Mouse (Mus musculus) hindbrain, embryonic 14.5 days (tissue): ENCODE data around the gene Adgrg1. TPM values are rescaled to one million over a fixed set of nuclear protein-coding genes. Genes with fewer than 3 reads are reported as not detected.
A peak's percentile ranks its signal among the peaks of the same experiment; 100 is the strongest.

Experiments
- ATAC-seq: fragments of 200-750 bp; cut with Nextera tagmentation; 2 replicates; pipeline ENCODE4 v1.8.0; 2017; ENCODE audit warnings: moderate number of reproducible peaks, mild to moderate bottlenecking, moderate TSS enrichment, moderate library complexity; ENCODE audit not compliant: low FRiP score
- DNase-seq: peaks from one replicate; pipeline ENCODE4 v3.0.0-alpha.2; 2015; ENCODE audit warnings: low spot score
- H3K27ac ChIP-seq: fragments of 300-500 bp; sonication (generic); 2 replicates; pipeline ENCODE4 v1.5.1; 2014; ENCODE audit warnings: mild to moderate bottlenecking, moderate library complexity
- H3K27me3 ChIP-seq: fragments of 300-500 bp; sonication (generic); 2 replicates; pipeline ENCODE4 v1.6.1; 2014; ENCODE audit warnings: mild to moderate bottlenecking, low read length, mixed read lengths; ENCODE audit not compliant: control insufficient read depth, insufficient read depth
- H3K36me3 ChIP-seq: fragments of 300-500 bp; sonication (generic); replicated peaks from 2 replicates; pipeline ENCODE4 v1.6.1; 2014; ENCODE audit not compliant: control insufficient read depth, insufficient read depth
- H3K4me1 ChIP-seq: fragments of 300-500 bp; sonication (generic); replicated peaks from 2 replicates; pipeline ENCODE4 v1.6.1; 2014; ENCODE audit warnings: antibody characterized with exemption, low read length, mixed read lengths; ENCODE audit not compliant: control insufficient read depth, insufficient read depth
- H3K4me2 ChIP-seq: fragments of 300-500 bp; sonication (generic); replicated peaks from 2 replicates; pipeline ENCODE4 v1.6.1; 2014; ENCODE audit warnings: mild to moderate bottlenecking, moderate library complexity
- H3K4me3 ChIP-seq: fragments of 300-500 bp; sonication (generic); replicated peaks from 2 replicates; pipeline ENCODE4 v1.5.1; 2014; ENCODE audit warnings: mild to moderate bottlenecking, low read length
- H3K9ac ChIP-seq: fragments of 300-500 bp; sonication (generic); 2 replicates; pipeline ENCODE4 v1.6.1; 2014
- H3K9me3 ChIP-seq: fragments of 300-500 bp; sonication (generic); 2 replicates; pipeline ENCODE4 v1.6.1; 2016; ENCODE audit warnings: low read length; ENCODE audit not compliant: control insufficient read depth
- WGBS: fragments of 180-500 bp; shearing (Covaris S2); extraction: QIAGEN DNeasy Blood & Tissue Kit; methylation state at CpG from one replicate; pipeline ENCODE4 v1.1.7; 2014; 5-methylcytosine and 5-hydroxymethylcytosine counted together
- polyA plus RNA-seq: library from polyadenylated mRNA; unstranded; fragments of >200 nt; fragmentation: Nextera tagmentation; extraction: Ambion mirVana; gene quantifications from 2 replicates; pipeline ENCODE4 v1.2.1, GENCODE M21; 2014

Gene Adgrg1
- polyA plus RNA-seq, 1 experiment from 2014 or later = 115 TPM

DNA sequence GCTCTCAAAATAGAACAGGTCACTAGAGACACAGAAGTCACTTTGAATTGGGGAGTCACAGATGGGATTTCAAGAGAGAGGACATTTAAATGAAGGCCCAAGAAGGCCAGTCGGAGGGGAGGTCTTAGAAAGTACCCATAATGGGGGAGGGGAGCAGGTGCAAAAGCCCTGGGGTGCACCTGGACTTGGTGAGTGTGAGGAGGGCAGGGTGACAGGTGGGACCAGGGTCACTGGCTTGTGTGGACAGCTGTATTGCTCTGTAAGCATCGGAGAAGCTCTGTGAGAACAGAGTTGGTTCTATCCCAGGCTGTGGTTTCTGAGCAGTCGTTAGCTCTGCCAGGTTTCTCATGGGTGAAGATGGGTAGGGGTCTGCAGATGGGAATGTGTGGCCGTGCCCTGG is 17.5 kb downstream of the Adgrg1 start:
- Histone ChIP-seq H3K27me3 (no peaks in the 10 kb centered on the region), H3K9me3 (no peaks in the 10 kb centered on the region), H3K9ac (no peak overlapping the region), H3K4me3 (no peak overlapping the region), H3K4me2 (no peak overlapping the region), H3K27ac (peak overlapping the region; percentile 98), H3K4me1 (peaks cover 36% of the 10 kb centered on the region), H3K36me3 (no peaks in the 10 kb centered on the region)
- WGBS = 72% methylated on average over 4 of the region's 4 CpGs
- DNase-seq = no peak
- ATAC-seq = no peak

DNA sequence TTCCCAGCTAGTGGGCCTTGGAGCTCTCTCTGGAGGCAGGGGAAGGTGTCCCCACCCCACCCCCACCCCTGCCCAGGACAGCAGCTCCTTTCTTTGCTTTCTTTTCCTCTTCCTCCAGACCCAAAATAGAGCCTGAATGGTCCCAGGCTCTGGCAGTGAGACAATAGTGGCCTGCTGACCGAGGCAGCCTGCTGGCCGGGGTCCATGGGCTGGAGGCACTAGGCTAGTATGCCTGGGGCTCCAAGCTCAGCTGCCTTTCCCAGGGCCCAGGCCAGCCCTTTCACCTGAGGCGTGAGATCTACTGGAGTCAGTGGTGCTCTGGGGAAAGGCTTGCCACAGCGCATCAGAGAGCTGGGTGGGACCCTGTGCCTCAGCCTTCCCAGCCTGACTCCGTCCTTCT is 18.0 kb downstream of the Adgrg1 start:
- 24% methylated on average over 5 of the region's 5 CpGs for WGBS
- Histone ChIP-seq H3K4me2 (peak overlapping the region; percentile 7; the same call in 1 of the 2 replicates), H3K36me3 (no peaks in the 10 kb centered on the region), H3K4me3 (no peak overlapping the region), H3K27me3 (no peaks in the 10 kb centered on the region), H3K4me1 (peaks cover 37% of the 10 kb centered on the region), H3K9ac (0 out of 2 replicates have a peak overlapping the region, but pooled peaks have one; percentile 21), H3K9me3 (no peaks in the 10 kb centered on the region), H3K27ac (peak overlapping the region; percentile 98)
- DNase-seq (no peak), ATAC-seq (no peak)

DNA sequence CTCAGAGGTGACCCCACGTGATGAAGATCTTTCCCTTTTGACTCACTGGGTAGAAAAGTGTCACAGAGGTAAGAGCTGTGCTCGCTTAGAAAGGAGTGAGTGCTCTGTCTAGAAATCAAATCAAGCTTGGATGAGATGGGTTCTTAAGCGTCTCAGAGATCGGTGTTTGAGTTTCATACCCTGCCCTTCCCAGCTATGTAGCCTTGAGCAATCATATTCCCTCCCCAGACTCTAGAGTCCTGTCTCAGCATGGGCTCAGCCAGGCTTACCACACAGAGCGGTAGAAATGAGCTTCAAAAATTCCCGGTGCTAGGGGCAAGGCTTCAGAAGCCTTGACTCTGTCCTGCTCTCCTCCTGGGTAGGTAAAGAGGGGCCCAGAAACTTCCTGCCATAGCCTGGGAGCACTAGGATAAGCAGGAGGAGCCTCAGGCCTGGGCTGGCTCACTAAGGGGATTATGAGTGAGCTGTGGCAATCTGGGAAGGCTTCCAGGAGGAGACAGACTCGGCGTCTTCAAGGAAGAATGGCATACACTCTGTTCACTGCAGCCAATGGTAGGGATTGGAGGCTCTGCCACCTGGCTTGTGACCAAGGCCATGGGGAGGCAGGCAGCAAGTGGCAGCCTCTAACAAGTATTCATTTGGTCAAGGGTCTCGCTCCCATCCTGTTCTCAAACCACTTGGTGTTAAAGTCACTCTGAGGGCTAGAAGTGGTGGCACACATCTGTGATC is 18.6 kb downstream of the Adgrg1 start:
- peak overlapping the region; percentile 98 for H3K27ac ChIP-seq
- H3K4me3 ChIP-seq = no peak overlapping the region
- peak overlapping the region; percentile 89 for H3K9ac ChIP-seq
- H3K4me2 ChIP-seq = peak overlapping the region; percentile 80
- DNase-seq (no peak), ATAC-seq (no peak)
- 49% methylated on average over 9 of the region's 9 CpGs for WGBS
- H3K9me3 ChIP-seq = no peaks in the 10 kb centered on the region
- no peaks in the 10 kb centered on the region for H3K36me3 ChIP-seq
- H3K4me1 ChIP-seq = peaks cover 44% of the 10 kb centered on the region
- no peaks in the 10 kb centered on the region for H3K27me3 ChIP-seq

DNA sequence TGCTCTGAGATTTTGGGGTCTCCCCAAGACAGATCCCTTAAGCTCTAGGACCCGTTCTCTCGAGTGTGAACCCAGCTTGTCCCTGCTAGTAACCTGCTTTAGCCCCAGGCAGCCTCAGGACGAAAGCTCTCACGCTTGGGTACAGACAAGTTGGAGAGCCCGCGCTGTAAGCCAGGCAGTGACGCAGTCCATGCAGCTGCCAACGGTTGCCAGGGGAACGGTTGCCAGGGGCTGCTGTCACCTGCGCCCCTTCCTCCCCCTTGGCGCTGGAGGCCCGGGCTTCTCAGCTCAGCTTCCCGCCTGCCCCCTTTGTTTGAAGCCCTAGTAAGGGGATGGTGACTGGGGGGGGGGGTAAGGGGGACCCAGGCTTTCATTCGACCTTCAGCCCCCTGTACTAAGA is 19.5 kb downstream of the Adgrg1 start:
- H3K27ac ChIP-seq = peak overlapping the region; percentile 98
- H3K4me2 ChIP-seq = peak overlapping the region; percentile 80
- H3K4me3 ChIP-seq = peak overlapping the region; percentile 49
- peak; percentile 93 for DNase-seq
- H3K9me3 ChIP-seq = no peaks in the 10 kb centered on the region
- under 1% methylated on average over 14 of the region's 14 CpGs for WGBS
- no peaks in the 10 kb centered on the region for H3K36me3 ChIP-seq
- ATAC-seq = peak; percentile 85
- peak overlapping the region; percentile 89 for H3K9ac ChIP-seq
- H3K4me1 ChIP-seq = peaks cover 52% of the 10 kb centered on the region
- no peaks in the 10 kb centered on the region for H3K27me3 ChIP-seq

DNA sequence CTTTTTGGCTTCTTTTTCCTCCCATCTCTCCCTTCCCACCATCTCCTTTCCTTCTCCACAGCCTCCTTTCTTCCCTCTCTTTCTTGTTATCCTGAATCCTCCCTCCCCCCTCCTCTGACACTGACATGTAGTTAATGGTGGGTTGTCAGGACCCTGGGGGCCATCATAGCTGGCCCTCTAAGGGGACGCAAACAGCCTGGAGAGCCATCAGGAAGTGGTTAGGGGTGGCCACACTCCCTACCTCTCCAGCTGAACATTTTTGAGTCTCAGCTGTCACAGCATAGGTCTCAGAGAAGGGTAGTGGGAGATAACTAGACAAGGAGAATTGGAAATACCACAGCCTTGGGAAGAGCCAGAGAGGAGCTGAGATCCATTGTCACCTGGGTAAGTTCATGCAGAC is 20.0 kb downstream of the Adgrg1 start:
- H3K27ac ChIP-seq = peak overlapping the region; percentile 98
- no peaks in the 10 kb centered on the region for H3K36me3 ChIP-seq
- peak overlapping the region; percentile 89 for H3K9ac ChIP-seq
- H3K4me1 ChIP-seq = peaks cover 57% of the 10 kb centered on the region
- H3K4me2 ChIP-seq = peak overlapping the region; percentile 80
- no peaks in the 10 kb centered on the region for H3K9me3 ChIP-seq
- H3K4me3 ChIP-seq = peak overlapping the region; percentile 49
- ATAC-seq (no peak), DNase-seq (no peak)
- WGBS = 4% methylated on average over 1 of the region's 1 CpGs
- no peaks in the 10 kb centered on the region for H3K27me3 ChIP-seq

DNA sequence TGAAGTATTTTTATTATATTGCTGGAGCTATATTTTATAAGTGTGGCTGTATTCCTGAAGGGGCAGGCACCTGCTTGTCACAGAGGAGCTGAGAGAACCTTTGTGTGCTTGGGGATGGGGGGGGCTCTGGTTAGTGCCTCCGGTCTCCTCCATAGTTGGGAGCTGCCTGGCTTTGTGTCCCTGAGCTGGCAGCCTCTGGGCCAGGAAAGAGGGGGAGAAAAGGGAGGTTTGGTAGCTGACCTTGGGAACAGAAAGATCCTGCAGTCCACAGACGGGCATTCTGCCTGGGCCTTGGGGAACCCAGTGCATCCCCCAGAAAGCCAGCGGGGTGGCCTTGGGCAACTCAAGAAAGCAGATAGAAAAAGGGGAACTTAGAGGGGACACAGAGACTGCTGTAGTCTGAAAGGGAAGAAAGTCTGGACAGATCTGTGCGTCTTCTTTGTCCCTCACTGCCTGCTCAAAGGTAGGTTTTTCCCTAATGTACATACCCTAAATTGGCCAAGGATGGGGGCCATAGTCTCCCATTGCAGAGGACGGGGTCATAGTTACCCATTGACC is 20.9 kb downstream of the Adgrg1 start:
- Histone ChIP-seq H3K36me3 (no peaks in the 10 kb centered on the region), H3K27ac (peak overlapping the region; percentile 98), H3K4me2 (peak overlapping the region; percentile 80), H3K9ac (peak overlapping the region; percentile 89), H3K4me3 (peak overlapping the region; percentile 49), H3K9me3 (no peaks in the 10 kb centered on the region), H3K4me1 (peaks cover 63% of the 10 kb centered on the region), H3K27me3 (no peaks in the 10 kb centered on the region)
- 17% methylated on average over 5 of the region's 5 CpGs for WGBS
- ATAC-seq (no peak), DNase-seq (peak; percentile 54)

DNA sequence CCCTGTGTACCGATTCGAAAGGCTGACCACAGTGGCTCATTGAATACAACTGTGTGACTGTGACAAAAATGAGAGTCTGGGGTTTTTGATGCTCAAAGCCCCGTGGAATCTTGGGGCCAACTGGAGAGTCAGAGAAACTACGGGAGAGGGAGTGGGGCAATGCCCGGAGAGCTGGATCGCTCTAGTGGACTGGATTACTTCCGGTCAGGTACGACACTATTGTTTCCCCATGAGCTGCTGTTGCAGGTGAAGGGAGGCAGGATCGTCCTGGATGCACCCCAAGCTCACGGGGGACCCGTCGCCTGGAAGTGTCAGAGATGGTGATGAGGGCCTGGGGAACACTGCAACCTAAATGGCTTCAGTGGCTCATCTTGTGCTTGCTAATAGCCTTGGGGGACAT is 21.5 kb downstream of the Adgrg1 start:
- ATAC-seq = no peak
- Histone ChIP-seq H3K27me3 (no peaks in the 10 kb centered on the region), H3K4me2 (peak overlapping the region; percentile 80), H3K4me3 (peak overlapping the region; percentile 49), H3K9ac (peak overlapping the region; percentile 89), H3K27ac (peak overlapping the region; percentile 98), H3K9me3 (no peaks in the 10 kb centered on the region), H3K4me1 (peaks cover 65% of the 10 kb centered on the region), H3K36me3 (no peaks in the 10 kb centered on the region)
- DNase-seq = peak; percentile 60
- WGBS = 15% methylated on average over 12 of the region's 12 CpGs

DNA sequence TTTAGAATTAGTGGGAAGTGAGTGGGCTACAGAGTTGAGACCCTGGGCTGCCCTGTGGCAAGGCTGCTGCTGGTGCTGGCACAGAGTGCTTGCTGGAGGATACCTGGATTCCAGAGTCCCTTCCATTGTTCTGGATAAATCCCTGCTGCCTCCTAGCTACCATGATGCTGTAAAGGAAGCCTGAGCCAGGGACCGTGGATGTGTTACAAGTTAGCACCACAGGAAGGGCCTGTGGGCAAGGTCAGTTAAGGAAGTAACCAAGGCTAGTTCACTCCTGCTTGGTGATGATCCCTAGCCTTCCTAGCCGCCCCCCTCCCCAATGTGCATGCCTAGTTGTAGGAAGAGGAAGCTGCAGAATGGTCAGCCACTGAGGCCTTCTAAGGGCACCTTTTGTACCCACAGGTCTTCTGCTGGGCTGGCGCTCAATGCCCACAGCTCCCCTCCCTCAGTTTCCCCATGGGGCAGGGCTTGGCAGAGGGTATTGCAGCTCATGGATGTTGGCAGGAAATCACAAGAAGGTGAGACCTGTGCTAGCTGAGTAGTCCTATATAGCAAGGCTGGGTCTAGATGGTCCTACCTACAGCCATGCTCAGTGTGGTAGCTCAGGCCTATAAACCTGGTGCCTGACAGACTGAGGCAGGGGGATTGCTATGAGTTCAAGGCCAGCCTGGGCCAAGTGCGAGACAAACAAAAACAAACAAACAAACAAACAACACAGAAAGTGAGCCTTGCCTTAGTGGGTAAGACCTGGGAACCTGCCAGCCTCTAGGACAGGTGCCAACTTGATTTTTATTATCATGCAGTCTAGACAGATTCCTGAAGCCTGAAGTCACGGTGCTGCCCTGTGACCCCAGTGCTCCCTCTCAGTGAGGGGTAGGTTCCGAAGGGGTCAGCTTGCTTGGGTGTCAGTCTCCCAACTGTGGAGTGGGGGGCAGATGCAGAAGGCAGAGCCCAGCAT is 22.6 kb downstream of the Adgrg1 start:
- Histone ChIP-seq H3K27ac (peak overlapping the region; percentile 98), H3K4me2 (peak overlapping the region; percentile 80), H3K4me3 (peak overlapping the region; percentile 49), H3K4me1 (peaks cover 69% of the 10 kb centered on the region), H3K27me3 (no peaks in the 10 kb centered on the region), H3K9me3 (no peaks in the 10 kb centered on the region), H3K9ac (peak overlapping the region; percentile 89), H3K36me3 (peaks cover 1% of the 10 kb centered on the region; the same call in 1 of the 2 replicates)
- 27% methylated on average over 6 of the region's 6 CpGs for WGBS
- ATAC-seq (no peak), DNase-seq (peak; percentile 69)

DNA sequence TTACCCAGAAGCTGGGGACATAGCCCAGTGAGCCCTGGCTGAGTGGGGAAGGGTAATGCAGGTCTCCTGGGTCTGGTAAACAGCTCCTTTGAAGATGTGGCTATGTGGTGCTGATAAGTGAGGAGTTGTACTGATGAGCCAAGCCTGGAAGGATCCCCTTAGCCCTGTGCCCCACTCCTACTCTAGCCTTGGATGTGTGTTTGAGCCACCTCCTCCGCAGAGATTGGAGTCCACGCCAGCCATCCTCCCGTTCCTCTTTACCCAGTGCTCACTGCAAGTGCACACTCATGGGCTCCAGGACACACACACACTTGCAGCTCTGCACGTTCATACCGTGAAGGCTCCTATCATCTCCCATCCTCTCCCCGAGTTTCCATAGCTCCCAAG is 23.3 kb downstream of the Adgrg1 start:
- no peak for DNase-seq
- H3K4me3 ChIP-seq = peak overlapping the region; percentile 49
- H3K4me1 ChIP-seq = peaks cover 65% of the 10 kb centered on the region
- peak overlapping the region; percentile 80 for H3K4me2 ChIP-seq
- H3K9ac ChIP-seq = peak overlapping the region; percentile 89
- no peak for ATAC-seq
- H3K27me3 ChIP-seq = no peaks in the 10 kb centered on the region
- H3K9me3 ChIP-seq = no peaks in the 10 kb centered on the region
- peak overlapping the region; percentile 98 for H3K27ac ChIP-seq
- 34% methylated on average over 6 of the region's 6 CpGs for WGBS
- peaks cover 4% of the 10 kb centered on the region; the same call in 1 of the 2 replicates for H3K36me3 ChIP-seq
